Mouse (Mus musculus) left cerebral cortex, postnatal 4 days (tissue): ENCODE results near the gene Tssc4. TPM values are rescaled to one million over a fixed set of nuclear protein-coding genes. Genes with fewer than 3 reads are reported as not detected.

Experiments
- DNase-seq: peaks from one replicate; pipeline ENCODE4 v3.0.0-alpha.2; 2022
- intact Hi-C: fragments of 180-260 bp; cut with DNase I; formaldehyde crosslinking; loops from one replicate; pipeline ENCODE4 v1.15.1; 2025
- total RNA-seq, 2 experiments: library from RNA; stranded (reverse); gene quantifications; 2 replicates each; pipeline ENCODE4 v1.2.3; 2021

Gene Tssc4
- total RNA-seq, 2 experiments from 2014 or later: 41.6 to 44.8 TPM

DNA sequence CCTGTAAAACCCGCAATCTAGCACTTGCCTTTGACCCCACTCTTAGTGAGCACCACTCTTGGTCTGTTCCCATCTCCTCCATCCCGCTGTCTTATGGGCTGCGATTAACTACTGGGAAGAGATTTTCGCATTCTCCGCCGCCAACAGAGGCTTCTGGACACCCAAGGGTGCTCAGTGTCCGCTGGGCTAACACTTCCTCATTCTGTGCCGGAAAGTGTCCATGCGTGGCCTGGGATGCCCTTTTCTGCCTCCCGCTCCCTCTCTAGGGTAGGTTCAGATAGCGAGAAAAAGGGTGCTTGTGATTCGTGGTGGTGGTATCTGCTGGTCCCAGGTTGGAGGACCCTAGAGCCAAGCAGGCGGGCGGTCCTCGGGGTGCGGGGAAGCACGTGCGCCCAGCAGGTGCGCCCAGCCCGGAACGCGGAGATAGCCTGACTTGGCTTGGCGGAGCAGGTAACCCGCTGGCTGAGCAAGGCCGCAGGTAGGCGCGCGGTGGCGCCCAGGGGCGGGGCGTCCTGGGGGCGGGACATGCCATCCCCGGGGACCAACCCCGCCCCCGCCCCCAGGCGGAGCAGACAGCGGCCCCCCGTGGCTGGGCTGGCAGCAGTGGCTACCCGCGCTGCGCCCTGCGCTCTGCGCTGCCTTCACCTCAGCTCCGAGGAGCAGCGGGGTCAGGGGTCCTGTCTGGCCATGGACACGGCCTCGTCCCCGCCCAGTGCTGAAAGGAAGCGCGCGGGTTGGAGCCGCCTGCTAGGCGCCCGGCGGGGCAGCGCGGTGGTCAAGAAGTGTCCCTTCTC is 37.8 kb downstream of the Tssc4 start:
- intact Hi-C loops: no loop called here
- DNase-seq: no peak

GRCm38 (mm10) chr7:143108200-143108599 is 39.2 kb downstream of the Tssc4 start:
- DNase-seq: peak; percentile 66

DNA sequence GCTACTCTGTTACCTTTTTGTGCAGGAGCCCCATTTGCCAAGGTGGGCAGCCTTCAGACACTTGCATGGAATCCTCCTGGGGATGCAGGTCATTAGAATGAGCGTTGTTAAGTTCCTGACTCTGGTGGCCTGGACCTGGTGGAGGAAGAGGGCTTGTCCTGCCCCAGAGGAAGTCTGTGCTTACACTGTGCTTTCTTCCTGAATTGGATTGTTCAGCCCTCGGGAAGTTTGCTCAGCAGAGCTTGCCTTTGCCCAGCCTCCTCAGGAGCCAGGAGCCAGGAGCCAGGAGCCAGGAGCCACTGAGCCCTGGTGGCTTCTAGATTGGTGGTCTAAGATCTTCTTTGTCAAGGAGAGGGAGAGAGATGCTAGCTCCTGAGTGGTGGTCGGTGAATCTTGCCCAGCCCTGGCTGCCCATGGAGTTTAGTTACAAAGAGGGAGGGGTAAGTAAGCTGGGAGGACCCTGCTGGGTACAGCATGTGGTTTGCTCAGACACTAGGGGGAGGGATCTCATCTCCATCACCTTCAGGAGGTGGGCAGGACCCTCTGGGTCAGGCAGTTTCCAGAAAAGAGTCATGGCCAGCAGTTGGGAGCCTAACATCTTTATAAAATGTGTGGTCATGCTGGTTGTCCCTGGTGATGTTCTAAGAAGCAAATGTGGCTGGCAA is 40.1 kb downstream of the Tssc4 start:
- no peak for DNase-seq
- intact Hi-C loops: no loop called here

More at GRCm38 (mm10) chr7:143108200-143108599, 39.2 kb downstream of the Tssc4 start:
- intact Hi-C loops: no loop called here

DNA sequence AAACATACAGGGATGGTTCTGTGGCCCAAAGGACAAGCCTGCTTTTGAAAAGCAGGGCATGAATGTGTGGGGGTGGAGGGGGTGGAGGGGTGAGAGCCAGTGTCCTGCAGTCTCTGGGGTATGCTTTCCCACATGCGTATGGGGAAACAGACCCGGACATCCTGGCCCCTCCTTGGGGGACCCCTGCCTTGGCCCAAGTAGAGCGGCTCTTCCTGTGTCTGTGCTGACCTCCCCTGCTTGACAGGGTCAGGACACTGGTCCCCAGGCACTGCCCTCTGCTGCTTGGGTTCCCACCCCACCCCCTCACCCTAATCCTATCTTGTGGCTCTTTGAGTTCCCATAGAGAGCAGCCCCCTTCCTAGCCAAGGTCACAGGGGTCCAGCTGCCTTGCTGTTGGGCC is 40.6 kb downstream of the Tssc4 start:
- intact Hi-C loops: no loop called here
- no peak for DNase-seq

DNA sequence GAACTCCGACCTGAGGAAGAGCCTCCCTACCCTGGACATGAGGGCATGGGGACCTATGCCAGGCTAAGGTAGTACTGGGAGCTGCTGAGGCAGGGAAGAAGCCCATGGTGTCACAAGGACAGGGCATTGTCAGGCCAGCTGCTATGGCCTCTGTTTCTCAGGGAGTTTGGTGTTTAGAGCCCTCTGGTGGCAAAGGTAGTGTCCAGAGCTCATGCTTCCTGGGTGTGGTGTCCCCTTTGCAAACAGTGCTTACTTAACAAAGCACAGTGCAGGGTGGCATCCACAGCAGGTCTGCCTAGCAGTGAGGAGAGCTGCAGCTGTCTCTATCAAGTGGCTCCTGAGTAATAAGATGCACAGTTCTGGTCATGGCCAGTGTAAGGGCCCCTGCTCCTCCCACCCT is 41.8 kb downstream of the Tssc4 start:
- no peak for DNase-seq
- intact Hi-C loops: no loop called here

- no peak for DNase-seq
- intact Hi-C loops: no loop called here
These were observed 42.7 kb downstream of the Tssc4 start for GRCm38 (mm10) chr7:143111719-143112118.

DNA sequence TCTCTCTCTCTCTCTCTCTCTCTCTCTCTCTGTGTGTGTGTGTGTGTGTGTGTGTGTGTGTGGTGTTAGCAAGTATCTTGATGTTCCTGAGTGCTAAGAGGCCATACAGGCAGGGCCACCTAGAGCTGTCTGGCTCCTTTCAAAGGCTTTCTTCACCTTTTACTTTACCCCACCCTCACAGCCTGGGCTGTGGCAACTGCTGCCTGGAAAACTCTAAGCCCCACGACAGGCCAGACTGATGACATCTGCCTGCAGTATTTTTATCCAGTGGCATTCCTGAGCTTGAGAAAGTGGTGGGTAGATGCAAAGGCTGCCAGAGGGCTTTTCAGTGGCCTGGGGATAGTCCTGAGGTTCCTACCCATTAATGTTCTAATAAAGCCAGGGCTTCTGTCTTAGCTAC is 43.3 kb downstream of the Tssc4 start:
- DNase-seq: no peak
- intact Hi-C loops: no loop called here

GRCm38 (mm10) chr7:143114773-143115172 is 45.7 kb downstream of the Tssc4 start:
- no peak for DNase-seq
- intact Hi-C loops: no loop called here

- no peak for DNase-seq
- intact Hi-C loops: no loop called here
These were observed 47.5 kb downstream of the Tssc4 start for GRCm38 (mm10) chr7:143116521-143116920.

DNA sequence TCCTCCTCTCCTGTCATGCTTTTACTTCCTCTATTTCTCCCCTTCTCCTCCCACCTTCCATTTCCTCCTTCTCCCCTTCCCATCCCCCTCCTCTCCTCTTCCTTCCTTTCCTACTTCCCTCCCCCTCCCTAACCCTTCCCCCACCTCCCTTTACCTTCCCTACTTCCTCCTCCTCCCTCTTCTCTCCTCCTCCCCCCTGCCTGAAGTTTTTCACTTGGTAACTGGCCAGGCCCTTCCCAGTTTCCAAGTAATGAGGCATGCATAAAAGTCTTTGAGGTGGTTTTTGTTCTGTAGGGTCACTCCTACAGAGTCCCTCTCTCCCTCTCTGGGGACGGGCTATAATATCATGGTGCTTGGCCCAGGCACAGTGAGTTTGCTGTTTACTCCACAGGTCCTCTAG is 50.4 kb downstream of the Tssc4 start:
- no peak for DNase-seq
- intact Hi-C loops: no loop called here

DNA sequence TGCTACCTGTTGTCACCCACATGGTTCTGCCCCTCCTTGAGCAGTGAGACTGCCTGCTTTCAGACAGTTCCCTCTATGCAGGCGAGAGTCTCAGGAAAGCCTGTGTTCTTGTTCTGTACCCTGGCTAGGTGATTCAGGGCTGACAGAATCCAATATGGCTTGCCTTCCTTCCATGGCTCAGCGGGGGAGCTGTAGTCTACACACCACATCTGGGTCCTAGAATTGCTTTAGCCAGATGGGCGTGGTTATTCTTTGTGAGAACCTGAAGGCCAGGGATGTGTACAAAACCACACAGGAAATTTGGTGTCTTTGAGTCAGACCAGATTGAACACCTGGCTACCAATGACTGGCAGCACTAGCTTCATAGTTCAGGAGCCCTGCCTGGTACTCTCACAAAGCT is 50.8 kb downstream of the Tssc4 start:
- intact Hi-C loops: no loop called here

More for the DNA sequence above, 50.8 kb downstream of the Tssc4 start:
- no peak for DNase-seq

Other genes with a start within 250 kb of the Tssc4 start
- 1 to 10 TPM; 1.2 to 1.7 TPM for gene Th, start 138.1 kb upstream of the Tssc4 start, total RNA-seq
- gene Ascl2, start 100.0 kb upstream of the Tssc4 start, total RNA-seq: under 1 TPM; 0.50 to 0.62 TPM
- not detected for gene Tspan32, start 64.2 kb upstream of the Tssc4 start, total RNA-seq
- gene Cd81, start 16.5 kb upstream of the Tssc4 start, total RNA-seq: 100 to 1,000 TPM; 249 to 263 TPM
- gene Trpm5, start 25.4 kb downstream of the Tssc4 start, total RNA-seq: under 1 TPM; 0.38 TPM
- gene Kcnq1, start 37.1 kb downstream of the Tssc4 start, total RNA-seq: 1 to 10 TPM; 1.1 to 1.5 TPM